Mouse (Mus musculus) MEL (cell line): ENCODE results near the gene Frmpd4. TPM values are rescaled to one million over a fixed set of nuclear protein-coding genes. Genes with fewer than 3 reads are reported as not detected.

Source experiments
- DNase-seq: peaks from one replicate; pipeline ENCODE4 v3.0.0; 2011; ENCODE audit warnings: low read depth, low spot score
- H3K27ac ChIP-seq: 2 replicates; pipeline ENCODE4 v1.5.1; 2012; ENCODE audit warnings: low read depth, mild to moderate bottlenecking, control low read depth, low read length, moderate library complexity; ENCODE audit not compliant: control insufficient read depth
- H3K27me3 ChIP-seq, 2 experiments: fragments of 150-350 bp in 1 of 2; sonication (generic) in 1 of 2; 2 replicates each; pipeline ENCODE4 v1.6.1; 2012; ENCODE audit warnings: low read length in 2 of 2, mild to moderate bottlenecking in 2 of 2, improper control_type of control experiment in 1 of 2, moderate library complexity in 1 of 2; ENCODE audit not compliant: insufficient read depth in 2 of 2, control insufficient read depth in 1 of 2
- H3K36me3 ChIP-seq, 2 experiments: 2 replicates each; pipeline ENCODE4 v1.6.1; 2012 to 2014; ENCODE audit warnings: low read length in 2 of 2, improper control_type of control experiment in 1 of 2, inconsistent platforms in 1 of 2, mild to moderate bottlenecking in 1 of 2; ENCODE audit not compliant: insufficient read depth in 2 of 2, control insufficient read depth in 1 of 2
- H3K4me1 ChIP-seq, 2 experiments: fragments of 150-350 bp in 1 of 2; sonication (generic) in 1 of 2; 2 replicates each; pipeline ENCODE4 v1.6.1; 2012; ENCODE audit warnings: low read length in 2 of 2, improper control_type of control experiment in 1 of 2, mild to moderate bottlenecking in 1 of 2; ENCODE audit not compliant: insufficient read depth in 2 of 2, control insufficient read depth in 1 of 2
- H3K4me3 ChIP-seq, 2 experiments: fragments of 150-350 bp in 1 of 2; sonication (generic) in 1 of 2; 2 replicates each; pipeline ENCODE4 v1.5.1; 2012; ENCODE audit warnings: low read depth in 2 of 2, low read length in 2 of 2, mild to moderate bottlenecking in 2 of 2, moderate library complexity in 2 of 2, control low read depth in 1 of 2, improper control_type of control experiment in 1 of 2; ENCODE audit not compliant: control insufficient read depth in 1 of 2, insufficient read depth in 1 of 2
- H3K79me2 ChIP-seq: 2 replicates; pipeline ENCODE4 v1.6.1; 2012; ENCODE audit warnings: mild to moderate bottlenecking, low read length, moderate library complexity; ENCODE audit not compliant: control insufficient read depth, poor library complexity, insufficient read depth
- H3K9ac ChIP-seq: 2 replicates; pipeline ENCODE4 v1.6.1; 2012; ENCODE audit warnings: low read depth, mild to moderate bottlenecking, control low read depth, low read length, moderate library complexity; ENCODE audit not compliant: control insufficient read depth, poor library complexity, severe bottlenecking
- H3K9me3 ChIP-seq: fragments of 150-350 bp; sonication (generic); replicated peaks from 2 replicates; pipeline ENCODE4 v1.6.1; 2012; ENCODE audit warnings: mild to moderate bottlenecking, low read length, improper control_type of control experiment, moderate library complexity; ENCODE audit not compliant: insufficient read depth
- CHD1 ChIP-seq: IDR thresholded peaks from 2 replicates; pipeline ENCODE4 v1.6.1; 2012; ENCODE audit warnings: low read depth, mild to moderate bottlenecking, inconsistent platforms, low read length, improper control_type of control experiment
- CHD2 ChIP-seq: IDR thresholded peaks from 2 replicates; pipeline ENCODE4 v1.6.1; 2011; ENCODE audit warnings: low read length, improper control_type of control experiment
- CTCF ChIP-seq, 3 experiments: IDR thresholded peaks in 2 of 3; conservative IDR thresholded peaks in 1 of 3; 2 replicates each; pipeline ENCODE4 v1.5.1; 2011 to 2012; ENCODE audit warnings: low read length in 3 of 3, low read depth in 2 of 3, mild to moderate bottlenecking in 2 of 3, improper control_type of control experiment in 1 of 3, inconsistent platforms in 1 of 3, mixed read lengths in 1 of 3, moderate library complexity in 1 of 3; ENCODE audit not compliant: control insufficient read depth in 1 of 3, insufficient read depth in 1 of 3, poor library complexity in 1 of 3, severe bottlenecking in 1 of 3
- ELF1 ChIP-seq: IDR thresholded peaks from 2 replicates; pipeline ENCODE4 v1.6.1; 2014; ENCODE audit warnings: low read depth, mild to moderate bottlenecking, inconsistent platforms, low read length, improper control_type of control experiment, moderate library complexity
- ETS1 ChIP-seq: IDR thresholded peaks from 2 replicates; pipeline ENCODE4 v1.6.1; 2012; ENCODE audit warnings: low read depth, mild to moderate bottlenecking, inconsistent platforms, low read length, improper control_type of control experiment, moderate library complexity
- GATA1 ChIP-seq: IDR thresholded peaks from 2 replicates; pipeline ENCODE4 v1.6.1; 2011; ENCODE audit warnings: low read depth, low read length, improper control_type of control experiment
- HCFC1 ChIP-seq: IDR thresholded peaks from 2 replicates; pipeline ENCODE4 v1.6.1; 2012; ENCODE audit warnings: low read depth, mild to moderate bottlenecking, inconsistent platforms, low read length, improper control_type of control experiment, moderate library complexity
- MYB ChIP-seq: IDR thresholded peaks from 2 replicates; pipeline ENCODE4 v1.6.1; 2011; ENCODE audit warnings: mild to moderate bottlenecking, low read depth, low read length, improper control_type of control experiment
- NELFE ChIP-seq: IDR thresholded peaks from 2 replicates; pipeline ENCODE4 v1.6.1; 2011; ENCODE audit warnings: low read depth, low read length, improper control_type of control experiment
- NRF1 ChIP-seq: IDR thresholded peaks from 2 replicates; pipeline ENCODE4 v1.6.1; 2014; ENCODE audit warnings: low read depth, mild to moderate bottlenecking, inconsistent platforms, low read length, improper control_type of control experiment, moderate library complexity; ENCODE audit not compliant: poor library complexity, insufficient read depth, severe bottlenecking
- POLR2A ChIP-seq, 2 experiments: IDR thresholded peaks; 2 replicates each; pipeline ENCODE4 v1.6.1; 2011 to 2012; ENCODE audit warnings: low read length in 2 of 2, mild to moderate bottlenecking in 2 of 2, control low read depth in 1 of 2, improper control_type of control experiment in 1 of 2, low read depth in 1 of 2, moderate library complexity in 1 of 2; ENCODE audit not compliant: control insufficient read depth in 1 of 2, insufficient read depth in 1 of 2, poor library complexity in 1 of 2
- RAD21 ChIP-seq: IDR thresholded peaks from 2 replicates; pipeline ENCODE4 v1.6.1; 2011; ENCODE audit warnings: mild to moderate bottlenecking, low read depth, low read length, improper control_type of control experiment
- USF2 ChIP-seq, 2 experiments: IDR thresholded peaks; 2 replicates each; pipeline ENCODE4 v1.6.1; 2011 to 2012; ENCODE audit warnings: improper control_type of control experiment in 2 of 2, low read length in 2 of 2, borderline replicate concordance in 1 of 2, inconsistent platforms in 1 of 2, low read depth in 1 of 2, mild to moderate bottlenecking in 1 of 2; ENCODE audit not compliant: insufficient read depth in 1 of 2
- ZC3H11A ChIP-seq: IDR thresholded peaks from 2 replicates; pipeline ENCODE4 v1.6.1; 2012; ENCODE audit warnings: low read depth, mild to moderate bottlenecking, inconsistent platforms, low read length, improper control_type of control experiment
- ZMIZ1 ChIP-seq: IDR thresholded peaks from 2 replicates; pipeline ENCODE4 v1.6.1; 2012; ENCODE audit warnings: low read depth, mild to moderate bottlenecking, inconsistent platforms, low read length, improper control_type of control experiment, moderate library complexity
- polyA plus RNA-seq, 2 experiments: library from polyadenylated mRNA; stranded (reverse) in 1 of 2; unstranded in 1 of 2; fragments of >175 nt in 1 of 2; fragments of >200 nt in 1 of 2; gene quantifications; 2 replicates each; pipeline versions ENCODE4 v1.2.1 to v1.2.4; 2012; ENCODE audit warnings: low replicate concordance in 2 of 2, low read depth in 1 of 2; ENCODE audit not compliant: insufficient read length in 2 of 2, insufficient read depth in 1 of 2, missing spikeins in 1 of 2
- total RNA-seq: library from RNA; depleted of rRNA; stranded (reverse); fragments of 300-350 nt; gene quantifications from 2 replicates; pipeline ENCODE4 v1.2.3, GENCODE M21; 2012

Gene Frmpd4
- total and polyA plus RNA-seq, 3 experiments = 0.11 to 0.77 TPM; not detected in 1

GRCm38 (mm10) chrX:168569231-168569630, 7.8 kb downstream of the Frmpd4 start:
- Histone ChIP-seq H3K79me2 (no peaks in the 10 kb centered on the region), H3K4me3 (no peak overlapping the region), H3K9me3 (no peaks in the 10 kb centered on the region), H3K27me3 (no peaks in the 10 kb centered on the region), H3K36me3 (no peaks in the 10 kb centered on the region), H3K4me1 (no peaks in the 10 kb centered on the region), H3K9ac (no peak overlapping the region), H3K27ac (no peak overlapping the region)
- DNase-seq = no peak
- TF ChIP-seq ETS1 (no peak), NELFE (no peak), RAD21 (no peak), ZC3H11A (no peak), CTCF (IDR thresholded peaks at IDR 0.05 in 2 of 3, conservative IDR thresholded peaks at IDR 0.05 in 1 of 3; ENCODE audit: control insufficient read depth in 1 of 3, insufficient read depth in 1 of 3, low read depth in 2 of 3, low read length in 3 of 3, poor library complexity in 1 of 3, severe bottlenecking in 1 of 3) (no peak), HCFC1 (no peak), CHD1 (no peak), ELF1 (no peak), ZMIZ1 (no peak), NRF1 (no peak), USF2 (IDR thresholded peaks at IDR 0.05; ENCODE audit: borderline replicate concordance in 1 of 2, insufficient read depth in 1 of 2, low read depth in 1 of 2, low read length in 2 of 2) (no peak), POLR2A (IDR thresholded peaks at IDR 0.05; ENCODE audit: control insufficient read depth in 1 of 2, insufficient read depth in 1 of 2, low read depth in 1 of 2, low read length in 2 of 2, poor library complexity in 1 of 2) (no peak)

- Histone ChIP-seq H3K27ac (no peak overlapping the region), H3K36me3 (no peaks in the 10 kb centered on the region), H3K4me1 (no peaks in the 10 kb centered on the region), H3K9ac (no peak overlapping the region), H3K79me2 (no peaks in the 10 kb centered on the region), H3K27me3 (no peaks in the 10 kb centered on the region), H3K9me3 (no peaks in the 10 kb centered on the region), H3K4me3 (no peak overlapping the region)
- DNase-seq = no peak
- TF ChIP-seq MYB = no peak
- TF ChIP-seq ELF1 = no peak
- TF ChIP-seq ZC3H11A = no peak
- TF ChIP-seq POLR2A (IDR thresholded peaks at IDR 0.05; ENCODE audit: control insufficient read depth in 1 of 2, insufficient read depth in 1 of 2, low read depth in 1 of 2, low read length in 2 of 2, poor library complexity in 1 of 2) = no peak
- no peak for TF ChIP-seq GATA1
These were observed 71.8 kb downstream of the Frmpd4 start for GRCm38 (mm10) chrX:168505254-168505653.

- Histone ChIP-seq H3K36me3 (no peaks in the 10 kb centered on the region), H3K27ac (no peak overlapping the region), H3K9me3 (no peaks in the 10 kb centered on the region), H3K4me3 (no peak overlapping the region), H3K9ac (no peak overlapping the region), H3K4me1 (no peaks in the 10 kb centered on the region), H3K79me2 (no peaks in the 10 kb centered on the region), H3K27me3 (no peaks in the 10 kb centered on the region)
- TF ChIP-seq CHD2 (no peak), USF2 (IDR thresholded peaks at IDR 0.05; ENCODE audit: borderline replicate concordance in 1 of 2, insufficient read depth in 1 of 2, low read depth in 1 of 2, low read length in 2 of 2) (no peak)
- no peak for DNase-seq
These were observed 121.8 kb downstream of the Frmpd4 start for GRCm38 (mm10) chrX:168455233-168455632.
